Comparison of ENCODE assay signal across 2 mouse cellular contexts in genomic region chr10:59103076-59103475, GRCm38 (mm10).
DNase-seq lines count a peak whose midpoint lies in the region.

No protein-coding gene starts in this region.

- DNase-seq in R1 (ENCODE audit: low read depth, low spot score): peak; percentile 51
- peak; percentile 71 for DNase-seq in ZHBTc4 (ENCODE audit: low read depth, low spot score)
